Mouse (Mus musculus) Patski (cell line): ENCODE results near the gene Gnao1. TPM values are rescaled to one million over a fixed set of nuclear protein-coding genes. Genes with fewer than 3 reads are reported as not detected.

Experiments used
- ATAC-seq: fragments of 100-300 bp; one replicate; pipeline ENCODE4 v1.8.0; 2021
- CTCF ChIA-PET: fragments of 350-600 bp; sonication (Branson Sonifier 250); formaldehyde crosslinking; loops from one replicate; lab custom pipeline; 2022; ENCODE audit warnings: inconsistent platforms; lab: Charles Lee
- POLR2A ChIA-PET: fragments of 350-600 bp; sonication (Branson Sonifier 250); formaldehyde crosslinking; loops from one replicate; lab custom pipeline; 2022; ENCODE audit warnings: antibody characterized with exemption, inconsistent platforms; lab: Charles Lee
- DNase-seq: peaks from one replicate; pipeline ENCODE4 v3.0.0-alpha.2; 2011; ENCODE audit warnings: low read depth, low spot score
- H3K27me3 ChIP-seq: fragments of 371-371 bp; one replicate; pipeline ENCODE4 v1.5.1; 2021
- CTCF ChIP-seq: fragments of 100-300 bp; IDR thresholded peaks from one replicate; pipeline ENCODE4 v1.5.1; 2021
- in situ Hi-C: fragments of 300-500 bp; cut with MboI; formaldehyde crosslinking; loops from 3 replicates; pipeline ENCODE4 v1.11.1; 2018; ENCODE audit warnings: low pct_unique_long_range_greater_than_20kb, mixed read lengths
- polyA plus RNA-seq: library from polyadenylated mRNA; unstranded; gene quantifications from one replicate; pipeline ENCODE4 v1.2.3, GENCODE M21; 2021

Gene Gnao1
- polyA plus RNA-seq, 1 experiment from 2014 or later, result 2.3 TPM

DNA sequence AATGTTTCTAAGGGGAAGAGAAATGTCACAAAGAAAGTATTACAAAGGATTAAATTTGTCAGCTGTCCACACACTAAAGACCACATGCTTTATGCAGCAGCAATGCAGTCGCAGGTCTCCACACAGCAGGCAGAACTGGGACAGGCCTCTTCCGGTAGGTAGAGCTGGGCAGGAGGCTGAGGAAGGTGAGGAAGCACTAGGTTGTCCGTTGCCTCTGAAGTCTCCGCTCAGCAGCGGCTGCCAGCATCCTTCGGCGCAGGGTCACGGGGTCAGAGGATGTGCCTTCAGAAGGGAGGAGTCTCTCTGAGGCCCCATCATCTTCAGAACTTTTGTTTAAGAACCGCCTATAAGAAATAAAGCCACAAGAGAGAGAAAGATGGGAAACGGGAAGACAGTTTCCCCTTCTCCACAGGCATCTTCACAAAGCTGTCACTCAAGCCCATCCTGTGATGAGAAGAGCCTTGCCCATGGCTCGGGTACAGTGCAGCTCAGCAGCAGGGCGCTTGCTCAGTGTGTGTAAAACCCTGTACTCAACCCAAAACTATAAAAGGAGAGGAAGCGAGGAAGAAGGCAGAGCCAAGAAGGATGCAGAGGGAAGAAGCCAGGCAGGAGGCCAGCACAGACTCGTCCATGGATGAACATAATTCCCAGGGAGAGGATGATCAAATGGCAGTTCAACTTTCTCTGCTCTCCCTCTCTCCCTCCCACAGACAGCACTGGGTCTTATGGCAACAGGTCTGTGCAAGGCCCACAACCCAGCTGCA is 163.4 kb downstream of the Gnao1 start:
- ChIA-PET CTCF (no interaction called here), POLR2A (no interaction called here)
- DNase-seq, result no peak
- TF ChIP-seq CTCF, result no peak
- no peaks in the 10 kb centered on the region for H3K27me3 ChIP-seq
- in situ Hi-C loops, result no loop called here
- no peak for ATAC-seq

DNA sequence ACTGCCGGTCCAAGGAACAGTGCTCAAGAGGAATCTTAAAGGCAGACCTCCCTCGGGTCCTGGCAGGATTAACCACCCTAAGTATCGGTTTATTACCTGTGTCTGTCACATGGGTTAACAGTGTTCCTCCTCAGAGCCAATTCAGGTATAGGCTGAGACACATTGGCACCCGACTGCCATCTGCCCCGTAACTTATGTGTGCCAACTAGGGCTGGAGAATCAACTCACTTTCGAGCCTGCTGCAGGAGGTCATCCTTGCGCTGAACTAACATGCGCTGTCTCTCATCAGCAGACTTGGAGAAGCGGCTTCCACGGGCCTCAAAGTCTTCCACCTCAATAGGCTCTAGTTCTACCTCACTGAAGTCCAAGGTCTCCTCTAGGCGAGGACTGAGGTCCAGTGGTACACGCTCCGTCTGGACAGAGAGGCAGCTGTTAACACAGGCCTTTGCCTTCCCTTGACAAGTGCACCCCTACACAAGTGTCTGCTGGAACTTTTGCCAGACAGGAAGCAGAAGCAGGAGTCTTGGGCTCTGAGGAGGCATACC is 164.1 kb downstream of the Gnao1 start:
- POLR2A ChIA-PET, result no interaction called here
- in situ Hi-C loops, result no loop called here
- ATAC-seq, result no peak
- no peaks in the 10 kb centered on the region for H3K27me3 ChIP-seq
- no peak for DNase-seq
- CTCF ChIA-PET, result no interaction called here
- TF ChIP-seq CTCF, result no peak

DNA sequence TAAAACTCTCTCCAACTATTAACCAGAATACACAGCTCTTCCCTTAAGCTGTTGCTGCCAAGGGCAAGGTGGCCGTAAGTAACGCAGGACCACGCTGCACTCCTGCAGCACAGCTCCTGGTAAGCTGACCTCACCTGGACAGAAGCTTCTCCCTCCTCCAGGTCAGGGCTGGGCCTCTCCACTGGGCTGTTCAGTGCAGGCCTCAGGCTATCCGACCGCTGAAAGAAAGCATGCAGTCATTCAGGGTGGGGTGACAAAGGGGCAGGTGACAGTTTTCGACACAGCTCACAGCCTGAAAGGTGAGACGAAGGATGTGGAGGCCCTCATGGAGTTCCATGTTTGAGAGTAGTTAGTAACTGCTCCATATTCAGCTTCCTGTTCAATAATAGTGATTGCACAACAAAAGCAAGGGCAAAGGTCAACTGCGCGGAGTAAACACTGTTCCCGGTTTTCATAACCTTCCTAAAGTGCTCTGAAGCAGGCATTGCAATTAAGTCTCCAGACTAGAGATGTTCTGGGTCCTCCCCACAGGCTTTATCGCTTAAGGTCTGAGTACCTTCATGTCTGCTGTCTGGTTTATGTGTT is 164.9 kb downstream of the Gnao1 start:
- DNase-seq, result no peak
- no peak for TF ChIP-seq CTCF
- ChIA-PET CTCF (no interaction called here), POLR2A (no interaction called here)
- no peak for ATAC-seq
- no peaks in the 10 kb centered on the region for H3K27me3 ChIP-seq
- in situ Hi-C loops, result no loop called here

DNA sequence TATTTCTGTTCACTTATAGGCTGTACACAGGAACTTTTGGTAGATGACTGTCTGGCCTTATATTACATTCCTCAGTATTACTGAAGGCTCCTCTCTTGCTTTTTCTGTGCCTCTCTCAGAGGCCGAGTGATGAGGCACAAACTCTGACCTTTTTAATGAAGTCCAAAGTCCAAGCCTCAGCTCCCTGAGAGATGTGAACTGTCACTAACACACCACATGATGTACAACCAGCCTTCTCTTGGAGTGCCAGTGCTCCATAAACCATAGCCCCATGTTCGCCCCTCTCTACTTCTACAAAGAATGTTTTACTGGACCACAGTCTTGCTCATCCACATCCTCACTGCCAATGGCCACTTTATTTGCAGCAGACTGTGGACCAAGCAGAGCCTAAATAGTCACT is 165.6 kb downstream of the Gnao1 start:
- CTCF ChIA-PET, result no interaction called here
- DNase-seq (no peak), ATAC-seq (no peak)
- TF ChIP-seq CTCF, result no peak
- POLR2A ChIA-PET, result no interaction called here
- H3K27me3 ChIP-seq, result no peaks in the 10 kb centered on the region
- in situ Hi-C loops, result no loop called here

DNA sequence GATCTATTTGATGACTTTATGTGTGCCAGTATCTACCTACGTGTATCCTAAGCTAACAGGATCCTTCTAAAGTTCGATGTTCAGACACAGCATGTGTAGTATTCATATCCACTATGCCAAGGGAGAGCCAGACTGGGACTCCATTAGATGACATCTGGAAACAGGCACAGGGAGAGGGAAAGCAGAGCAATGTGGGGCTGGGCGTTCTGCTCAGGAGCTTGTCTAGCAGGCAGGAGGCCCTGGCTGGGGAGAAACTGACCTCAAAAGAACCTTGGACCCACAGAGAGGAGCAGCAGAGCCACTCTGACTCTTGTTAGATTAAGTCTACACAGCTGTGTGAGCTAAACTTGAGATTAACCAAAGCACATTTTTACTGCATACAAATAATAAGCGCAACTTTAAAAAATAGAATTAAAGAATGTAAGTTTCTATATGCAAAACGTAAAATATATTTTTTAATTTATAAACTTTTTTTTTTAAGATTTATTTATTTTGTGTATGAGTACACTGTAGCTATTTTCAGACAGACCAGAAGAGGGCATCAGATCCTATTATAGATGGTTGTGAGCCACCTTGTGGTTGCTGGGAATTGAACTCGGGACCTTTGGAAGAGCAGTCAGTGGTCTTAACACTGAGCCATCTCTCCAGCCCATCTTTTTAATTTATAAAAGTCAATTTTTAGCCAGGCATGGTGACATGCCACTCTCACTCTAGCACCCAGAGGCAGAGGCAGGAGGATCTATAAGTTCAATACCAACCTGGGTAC is 166.9 kb downstream of the Gnao1 start:
- DNase-seq (no peak), ATAC-seq (no peak)
- CTCF ChIA-PET, result no interaction called here
- TF ChIP-seq CTCF, result no peak
- POLR2A ChIA-PET, result no interaction called here
- H3K27me3 ChIP-seq, result no peaks in the 10 kb centered on the region
- in situ Hi-C loops, result no loop called here

GRCm38 (mm10) chr8:93980141-93980540 is 170.4 kb downstream of the Gnao1 start:
- H3K27me3 ChIP-seq, result no peaks in the 10 kb centered on the region
- ChIA-PET POLR2A (no interaction called here), CTCF (no interaction called here)
- no peak for TF ChIP-seq CTCF
- in situ Hi-C loops, result no loop called here
- no peak for ATAC-seq
- no peak for DNase-seq

- CTCF ChIA-PET, result interaction anchor here (1.2 kb wide), 1 partner anchor 9 kb away, joined by 3 read pairs; no protein-coding TSS in a partner anchor
- no peak for TF ChIP-seq CTCF
- no peaks in the 10 kb centered on the region for H3K27me3 ChIP-seq
- DNase-seq (peak; percentile 34), ATAC-seq (peak; percentile 51)
- in situ Hi-C loops, result no loop called here
- POLR2A ChIA-PET, result no interaction called here
Observed at GRCm38 (mm10) chr8:93981679-93982215, 172.0 kb downstream of the Gnao1 start.

GRCm38 (mm10) chr8:93983827-93984226 is 174.1 kb downstream of the Gnao1 start:
- H3K27me3 ChIP-seq, result no peaks in the 10 kb centered on the region
- ChIA-PET CTCF (no interaction called here), POLR2A (interaction anchor here (0.6 kb wide), 1 partner anchor 38 kb away, joined by 3 read pairs; no protein-coding TSS in a partner anchor)
- in situ Hi-C loops, result no loop called here
- no peak for TF ChIP-seq CTCF
- DNase-seq, result no peak
- ATAC-seq, result no peak

DNA sequence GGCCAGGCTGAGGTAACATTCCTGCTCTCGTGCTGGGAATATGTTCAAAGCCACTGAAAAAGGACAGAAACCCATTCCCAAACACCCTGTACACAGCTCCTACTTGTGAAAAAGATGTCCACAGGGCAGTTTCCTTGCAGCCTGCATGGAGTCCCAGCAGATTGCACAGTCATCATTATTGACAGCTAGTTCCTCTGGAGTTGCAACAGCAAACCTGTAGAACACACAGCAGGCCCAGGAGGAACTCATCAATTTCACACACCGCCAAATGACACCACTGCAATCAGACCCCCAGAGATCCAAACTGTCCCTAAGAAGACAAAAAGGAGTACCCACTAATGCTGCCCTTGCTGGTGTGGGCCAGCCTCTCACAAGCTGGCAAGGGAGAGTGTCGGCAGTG is 175.0 kb downstream of the Gnao1 start:
- no peaks in the 10 kb centered on the region for H3K27me3 ChIP-seq
- DNase-seq, result no peak
- no peak for ATAC-seq
- no peak for TF ChIP-seq CTCF
- CTCF ChIA-PET, result no interaction called here
- in situ Hi-C loops, result no loop called here
- POLR2A ChIA-PET, result no interaction called here

- TF ChIP-seq CTCF, result no peak
- H3K27me3 ChIP-seq, result no peaks in the 10 kb centered on the region
- ChIA-PET POLR2A (no interaction called here), CTCF (no interaction called here)
- DNase-seq, result no peak
- ATAC-seq, result no peak
- in situ Hi-C loops, result no loop called here
Observed at GRCm38 (mm10) chr8:93989739-93990138, 180.0 kb downstream of the Gnao1 start.
